Mouse (Mus musculus) ES-E14 (cell line): Measurements from ENCODE around the gene Foxp1. TPM values are rescaled to one million over a fixed set of nuclear protein-coding genes. Genes with fewer than 3 reads are reported as not detected.

ENCODE experiments used
- DNase-seq: peaks from one replicate; pipeline ENCODE4 v3.0.0-alpha.2; 2013; ENCODE audit warnings: low read depth, low spot score
- H3K27ac ChIP-seq: 2 replicates; pipeline ENCODE4 v1.5.1; 2012; ENCODE audit warnings: low read depth, mild to moderate bottlenecking, low read length, moderate library complexity, mixed read lengths; ENCODE audit not compliant: poor library complexity, insufficient read depth, severe bottlenecking
- H3K36me3 ChIP-seq: 2 replicates; pipeline ENCODE4 v1.6.1; 2012; ENCODE audit warnings: mild to moderate bottlenecking, low read length, moderate library complexity, mixed read lengths; ENCODE audit not compliant: control insufficient read depth, poor library complexity, insufficient read depth, severe bottlenecking
- H3K4me1 ChIP-seq, 2 experiments: fragments of 150-350 bp in 1 of 2; sonication (generic) in 1 of 2; 2 replicates each; pipeline ENCODE4 v1.6.1; 2012; ENCODE audit warnings: low read length in 2 of 2, mild to moderate bottlenecking in 1 of 2, mixed read lengths in 1 of 2; ENCODE audit not compliant: control insufficient read depth in 2 of 2, insufficient read depth in 2 of 2, poor library complexity in 1 of 2
- H3K4me3 ChIP-seq, 2 experiments: fragments of 150-350 bp in 1 of 2; sonication (generic) in 1 of 2; 2 replicates each; pipeline ENCODE4 v1.5.1; 2012; ENCODE audit warnings: low read length in 2 of 2, low read depth in 1 of 2, mild to moderate bottlenecking in 1 of 2, mixed read lengths in 1 of 2; ENCODE audit not compliant: insufficient read depth in 1 of 2, poor library complexity in 1 of 2, severe bottlenecking in 1 of 2
- H3K9ac ChIP-seq: 2 replicates; pipeline ENCODE4 v1.6.1; 2012; ENCODE audit warnings: low read depth, mild to moderate bottlenecking, low read length, mixed read lengths; ENCODE audit not compliant: poor library complexity, insufficient read depth, severe bottlenecking
- H3K9me3 ChIP-seq: fragments of 150-350 bp; sonication (generic); 2 replicates; pipeline ENCODE4 v1.6.1; 2012; ENCODE audit warnings: low read depth, mild to moderate bottlenecking, low read length; ENCODE audit not compliant: control insufficient read depth, insufficient read depth
- CHD2 ChIP-seq: IDR thresholded peaks from 2 replicates; pipeline ENCODE4 v1.6.1; 2014; ENCODE audit warnings: mild to moderate bottlenecking, low read depth, low read length, inconsistent platforms
- HCFC1 ChIP-seq: IDR thresholded peaks from 2 replicates; pipeline ENCODE4 v1.6.1; 2012; ENCODE audit warnings: low read length, inconsistent platforms, borderline replicate concordance; ENCODE audit not compliant: insufficient read depth
- MAFK ChIP-seq: IDR thresholded peaks from 2 replicates; pipeline ENCODE4 v1.6.1; 2014; ENCODE audit warnings: mild to moderate bottlenecking, low read depth, low read length, inconsistent platforms; ENCODE audit not compliant: insufficient read depth
- ZC3H11A ChIP-seq: IDR thresholded peaks from 2 replicates; pipeline ENCODE4 v1.6.1; 2012; ENCODE audit warnings: low read depth, mild to moderate bottlenecking, inconsistent platforms, low read length, borderline replicate concordance
- ZNF384 ChIP-seq: IDR thresholded peaks from 2 replicates; pipeline ENCODE4 v1.6.1; 2012; ENCODE audit warnings: low read depth, low read length, inconsistent platforms
- in situ Hi-C, 2 experiments: fragments of 600-800 bp; cut with MboI; formaldehyde crosslinking; loops; one replicate each; pipeline ENCODE4 v1.15.1; 2025; ENCODE audit warnings: low sequenced_read_pairs in 2 of 2, inconsistent platforms in 1 of 2; ENCODE audit not compliant: unreplicated experiment in 2 of 2
- total RNA-seq: library from RNA; depleted of rRNA; stranded (reverse); fragments of 300-350 nt; gene quantifications from 2 replicates; pipeline ENCODE4 v1.2.3, GENCODE M21; 2012

Foxp1 gene
- total RNA-seq, 1 experiment = 70.0 TPM

- no peak for DNase-seq
- Histone ChIP-seq H3K4me1 (0 out of 4 replicates have a peak, but pooled peaks cover 0 to 3% of the 10 kb centered on the region in 2 experiments), H3K9me3 (no peaks in the 10 kb centered on the region), H3K27ac (no peak overlapping the region), H3K36me3 (no peaks in the 10 kb centered on the region), H3K9ac (0 out of 2 replicates have a peak overlapping the region, but pooled peaks have one; percentile 13), H3K4me3 (peak overlapping the region; percentile 16 to 19; a peak in 3 of 4 replicates)
- TF ChIP-seq ZC3H11A (no peak), HCFC1 (no peak), MAFK (no peak), ZNF384 (no peak), CHD2 (no peak)
- in situ Hi-C loops = no loop called here
These were observed 459.6 kb downstream of the Foxp1 start for GRCm38 (mm10) chr6:99062931-99063330.

GRCm38 (mm10) chr6:99058688-99059087 lies 463.8 kb downstream of the Foxp1 start:
- no peak overlapping the region for H3K4me3 ChIP-seq
- H3K9ac ChIP-seq = no peak overlapping the region
- DNase-seq = no peak
- H3K9me3 ChIP-seq = no peaks in the 10 kb centered on the region
- no peak for TF ChIP-seq ZC3H11A
- TF ChIP-seq MAFK = no peak
- TF ChIP-seq CHD2 = no peak
- no peak for TF ChIP-seq HCFC1
- TF ChIP-seq ZNF384 = no peak
- in situ Hi-C loops = no loop called here
- no peaks in the 10 kb centered on the region for H3K36me3 ChIP-seq
- no peak overlapping the region for H3K27ac ChIP-seq
- H3K4me1 ChIP-seq = 0 out of 4 replicates have a peak, but pooled peaks cover 0 to 3% of the 10 kb centered on the region in 2 experiments

GRCm38 (mm10) chr6:99057113-99057553 lies 465.4 kb downstream of the Foxp1 start:
- Histone ChIP-seq H3K4me3 (no peak overlapping the region), H3K9me3 (no peaks in the 10 kb centered on the region), H3K9ac (no peak overlapping the region), H3K36me3 (no peaks in the 10 kb centered on the region), H3K4me1 (no peaks in the 10 kb centered on the region), H3K27ac (no peak overlapping the region)
- TF ChIP-seq ZNF384 (no peak), ZC3H11A (no peak), MAFK (no peak), CHD2 (no peak), HCFC1 (no peak)
- DNase-seq = no peak
- in situ Hi-C loops = no loop called here

DNA sequence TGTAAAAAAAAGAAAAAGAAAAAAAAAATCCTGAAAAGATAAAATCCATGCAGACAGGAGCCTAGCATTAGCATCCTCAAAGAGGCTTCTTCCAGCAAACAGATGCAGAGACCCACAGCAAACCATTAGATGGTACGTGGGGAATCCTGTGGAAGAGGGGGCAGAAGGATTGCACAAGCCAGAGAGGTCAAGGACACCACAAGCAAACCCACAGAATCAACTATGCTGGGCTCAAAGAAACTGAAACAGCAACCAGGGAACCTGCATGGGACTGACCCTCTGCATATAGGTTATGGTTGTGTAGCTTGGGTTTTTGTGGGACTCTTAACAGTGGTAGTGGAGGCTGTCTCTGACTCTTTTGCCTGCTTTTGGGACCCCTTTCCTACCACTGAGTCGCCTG lies 466.1 kb downstream of the Foxp1 start:
- H3K9ac ChIP-seq = no peak overlapping the region
- no peaks in the 10 kb centered on the region for H3K9me3 ChIP-seq
- no peak overlapping the region for H3K4me3 ChIP-seq
- no peaks in the 10 kb centered on the region for H3K36me3 ChIP-seq
- no peaks in the 10 kb centered on the region for H3K4me1 ChIP-seq
- in situ Hi-C loops = no loop called here
- TF ChIP-seq CHD2 = no peak
- TF ChIP-seq HCFC1 = no peak
- no peak for TF ChIP-seq MAFK
- TF ChIP-seq ZNF384 = no peak
- no peak for TF ChIP-seq ZC3H11A
- DNase-seq = no peak
- no peak overlapping the region for H3K27ac ChIP-seq

- Histone ChIP-seq H3K36me3 (no peaks in the 10 kb centered on the region), H3K9ac (no peak overlapping the region), H3K9me3 (no peaks in the 10 kb centered on the region), H3K4me1 (no peaks in the 10 kb centered on the region), H3K4me3 (no peak overlapping the region), H3K27ac (no peak overlapping the region)
- DNase-seq = no peak
- in situ Hi-C loops = no loop called here
- TF ChIP-seq ZNF384 (no peak), HCFC1 (no peak), MAFK (no peak), ZC3H11A (no peak), CHD2 (no peak)
These were observed 468.5 kb downstream of the Foxp1 start for GRCm38 (mm10) chr6:99053998-99054397.
